Mouse (Mus musculus) liver, embryonic 15.5 days (tissue): ENCODE results near the gene Ccdc159. TPM values are rescaled to one million over a fixed set of nuclear protein-coding genes. Genes with fewer than 3 reads are reported as not detected.

Source experiments
- ATAC-seq: fragments of 200-750 bp; cut with Nextera tagmentation; 2 replicates; pipeline ENCODE4 v1.8.0; 2017; ENCODE audit warnings: moderate number of reproducible peaks, mild to moderate bottlenecking, moderate library complexity; ENCODE audit not compliant: insufficient read depth
- H3K27ac ChIP-seq: fragments of 300-500 bp; sonication (generic); replicated peaks from 2 replicates; pipeline ENCODE4 v1.5.1; 2015; ENCODE audit warnings: mild to moderate bottlenecking, inconsistent platforms
- H3K27me3 ChIP-seq: fragments of 300-500 bp; sonication (generic); 2 replicates; pipeline ENCODE4 v1.6.1; 2015; ENCODE audit warnings: mild to moderate bottlenecking, inconsistent platforms
- H3K36me3 ChIP-seq: fragments of 300-500 bp; sonication (generic); replicated peaks from 2 replicates; pipeline ENCODE4 v1.6.1; 2015; ENCODE audit warnings: moderate library complexity, mild to moderate bottlenecking, inconsistent platforms
- H3K4me1 ChIP-seq: fragments of 300-500 bp; sonication (generic); replicated peaks from 2 replicates; pipeline ENCODE4 v1.6.1; 2015; ENCODE audit warnings: inconsistent platforms
- H3K4me2 ChIP-seq: fragments of 300-500 bp; sonication (generic); 2 replicates; pipeline ENCODE4 v1.6.1; 2015; ENCODE audit warnings: moderate library complexity, mild to moderate bottlenecking, inconsistent platforms
- H3K4me3 ChIP-seq: fragments of 300-500 bp; sonication (generic); replicated peaks from 2 replicates; pipeline ENCODE4 v1.5.1; 2015; ENCODE audit warnings: mild to moderate bottlenecking, inconsistent platforms
- H3K9ac ChIP-seq: fragments of 300-500 bp; sonication (generic); 2 replicates; pipeline ENCODE4 v1.6.1; 2015; ENCODE audit warnings: moderate library complexity, mild to moderate bottlenecking, inconsistent platforms
- H3K9me3 ChIP-seq: fragments of 300-500 bp; sonication (generic); replicated peaks from 2 replicates; pipeline ENCODE4 v1.6.1; 2016; ENCODE audit warnings: inconsistent platforms
- WGBS: fragments of 180-500 bp; shearing (Covaris S2); methylation state at CpG from one replicate; pipeline ENCODE4 v1.1.7; 2015; ENCODE audit warnings: mixed read lengths; ENCODE audit not compliant: insufficient replicate concordance; 5-methylcytosine and 5-hydroxymethylcytosine counted together
- polyA plus RNA-seq: library from polyadenylated mRNA; unstranded; fragments of >200 nt; fragmentation: Nextera tagmentation; extraction: Ambion mirVana; gene quantifications from 2 replicates; pipeline ENCODE4 v1.2.1, GENCODE M21; 2015

Ccdc159 gene
- polyA plus RNA-seq, 1 experiment from 2014 or later, result 0.99 TPM

DNA sequence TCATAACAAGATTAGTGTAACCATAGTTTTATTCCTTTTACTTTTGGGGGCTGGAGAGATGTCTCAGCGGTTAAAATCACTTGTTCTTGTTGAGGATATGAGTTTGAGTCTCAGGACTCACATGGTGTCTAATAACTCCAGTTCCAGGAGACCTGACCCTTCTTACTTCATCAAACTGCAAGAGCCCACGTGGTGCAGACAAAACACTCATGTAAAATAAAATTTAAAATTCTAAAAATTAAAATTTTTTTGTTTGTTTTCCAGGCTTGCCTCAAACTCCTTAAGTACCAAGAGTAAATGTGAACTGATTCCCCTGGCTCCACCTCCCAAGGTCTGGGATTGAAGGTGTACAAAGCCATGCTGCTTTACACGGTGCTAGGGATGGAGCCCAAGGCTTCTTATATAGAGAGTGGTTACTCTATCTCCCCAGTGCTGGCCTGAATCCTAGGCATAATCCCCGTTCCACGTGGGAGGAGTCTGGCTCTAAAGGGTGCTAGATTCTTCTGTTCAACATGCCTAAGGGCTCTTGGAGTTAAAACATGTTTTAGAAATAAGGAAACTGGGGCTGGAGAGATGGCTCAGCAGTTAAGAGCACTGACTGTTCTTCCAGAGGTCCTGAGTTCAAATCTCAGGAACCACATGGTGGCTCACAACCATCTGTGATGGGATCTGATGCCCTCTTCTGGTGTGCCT is 8.4 kb upstream of the Ccdc159 start:
- peaks cover 32% of the 10 kb centered on the region for H3K4me1 ChIP-seq
- peak overlapping the region; percentile 51; the same call in 1 of the 2 replicates for H3K27ac ChIP-seq
- H3K36me3 ChIP-seq, result no peaks in the 10 kb centered on the region; the same call in 1 of the 2 replicates
- 30% methylated on average over 5 of the region's 5 CpGs for WGBS
- 0 out of 2 replicates have a peak overlapping the region, but pooled peaks have one; percentile 67 for H3K4me3 ChIP-seq
- H3K4me2 ChIP-seq, result peak overlapping the region; percentile 98
- peak overlapping the region; percentile 25; the same call in 1 of the 2 replicates for H3K9ac ChIP-seq
- no peaks in the 10 kb centered on the region for H3K9me3 ChIP-seq
- ATAC-seq, result no peak
- H3K27me3 ChIP-seq, result peaks cover 25% of the 10 kb centered on the region

DNA sequence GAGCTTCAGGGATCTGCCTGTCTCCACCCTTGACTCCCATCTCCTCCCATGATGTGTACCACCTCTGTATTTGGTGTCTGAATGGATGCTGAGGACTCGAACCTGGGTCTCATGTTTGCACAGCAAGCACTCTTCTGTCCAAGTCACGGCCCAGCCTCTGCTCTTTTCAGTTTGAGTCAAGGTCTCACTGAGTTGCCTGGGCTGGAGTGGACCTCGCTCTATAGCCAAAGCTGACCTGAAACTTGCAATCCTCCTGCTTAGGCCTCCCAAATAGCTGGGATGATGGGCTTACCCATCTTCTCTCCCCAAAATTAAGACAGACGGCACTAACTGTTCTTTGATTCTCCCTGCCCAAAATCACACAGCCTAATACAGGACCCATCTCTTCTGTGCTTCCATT is 4.2 kb upstream of the Ccdc159 start:
- Histone ChIP-seq H3K9me3 (no peaks in the 10 kb centered on the region), H3K9ac (no peak overlapping the region), H3K36me3 (peaks cover 6% of the 10 kb centered on the region), H3K4me3 (no peak overlapping the region), H3K4me2 (no peak overlapping the region), H3K27me3 (no peaks in the 10 kb centered on the region), H3K4me1 (peaks cover 52% of the 10 kb centered on the region), H3K27ac (no peak overlapping the region)
- WGBS, result 69% methylated on average over 4 of the region's 4 CpGs
- ATAC-seq, result no peak

DNA sequence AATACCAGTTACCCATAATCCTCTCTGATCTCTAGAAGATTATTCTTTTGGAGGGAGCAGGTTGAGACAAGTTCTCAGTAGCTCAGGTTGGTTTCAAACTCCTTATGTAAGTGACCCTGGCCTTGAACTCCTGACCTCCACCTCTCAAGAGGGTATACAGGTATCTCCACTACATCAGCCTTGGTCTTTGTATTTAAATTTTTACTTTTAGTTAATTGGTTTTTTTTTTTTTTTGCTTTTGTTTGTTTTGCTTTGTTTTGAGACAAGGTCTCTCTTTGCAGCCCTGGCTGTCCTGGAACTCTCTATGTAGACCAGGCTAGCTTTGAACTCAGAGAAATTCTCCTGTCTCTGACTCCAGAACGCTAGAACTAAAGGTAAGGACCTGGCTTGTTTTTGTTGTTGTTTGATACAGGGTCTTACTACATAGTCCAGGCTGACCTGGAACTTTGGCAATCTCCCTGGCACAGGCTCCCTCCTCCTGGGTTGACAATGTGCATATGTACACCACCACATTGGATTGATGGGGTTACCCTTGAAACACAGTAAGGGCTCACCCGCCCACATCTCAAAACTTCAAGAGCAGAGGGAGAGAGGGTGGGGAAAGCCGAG is 3.7 kb upstream of the Ccdc159 start:
- Histone ChIP-seq H3K4me3 (no peak overlapping the region), H3K9me3 (no peaks in the 10 kb centered on the region), H3K36me3 (peaks cover 6% of the 10 kb centered on the region), H3K27ac (peak overlapping the region; percentile 73), H3K4me1 (peaks cover 46% of the 10 kb centered on the region), H3K9ac (no peak overlapping the region), H3K4me2 (peak overlapping the region; percentile 7; the same call in 1 of the 2 replicates), H3K27me3 (no peaks in the 10 kb centered on the region)
- ATAC-seq, result no peak
- 23% methylated on average over 3 of the region's 3 CpGs for WGBS

DNA sequence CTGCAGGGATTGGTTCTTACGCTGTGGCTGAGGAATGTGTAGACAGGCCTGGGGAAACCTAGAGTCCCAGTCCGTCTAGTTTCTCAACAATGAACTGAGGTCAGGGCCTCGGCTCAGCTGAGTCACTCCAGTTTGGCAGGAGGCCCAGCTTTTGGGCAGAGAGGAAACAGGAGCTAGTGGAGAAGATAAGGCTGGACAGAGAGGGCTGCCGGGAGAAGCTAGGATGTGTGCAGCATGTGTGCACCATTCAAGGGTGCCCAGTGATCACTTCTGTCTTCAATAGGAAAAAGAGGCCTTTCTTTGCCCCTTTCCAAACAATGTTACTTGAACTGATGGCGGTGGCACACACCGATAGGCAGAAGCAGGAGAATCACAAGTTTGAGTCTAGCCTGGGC is 3.2 kb upstream of the Ccdc159 start:
- Histone ChIP-seq H3K27ac (peak overlapping the region; percentile 73), H3K4me3 (no peak overlapping the region), H3K4me1 (peaks cover 42% of the 10 kb centered on the region), H3K27me3 (no peaks in the 10 kb centered on the region), H3K4me2 (peak overlapping the region; percentile 7; the same call in 1 of the 2 replicates), H3K9me3 (no peaks in the 10 kb centered on the region), H3K36me3 (peaks cover 6% of the 10 kb centered on the region), H3K9ac (no peak overlapping the region)
- 27% methylated on average over 6 of the region's 6 CpGs for WGBS
- ATAC-seq, result peak; percentile 68

DNA sequence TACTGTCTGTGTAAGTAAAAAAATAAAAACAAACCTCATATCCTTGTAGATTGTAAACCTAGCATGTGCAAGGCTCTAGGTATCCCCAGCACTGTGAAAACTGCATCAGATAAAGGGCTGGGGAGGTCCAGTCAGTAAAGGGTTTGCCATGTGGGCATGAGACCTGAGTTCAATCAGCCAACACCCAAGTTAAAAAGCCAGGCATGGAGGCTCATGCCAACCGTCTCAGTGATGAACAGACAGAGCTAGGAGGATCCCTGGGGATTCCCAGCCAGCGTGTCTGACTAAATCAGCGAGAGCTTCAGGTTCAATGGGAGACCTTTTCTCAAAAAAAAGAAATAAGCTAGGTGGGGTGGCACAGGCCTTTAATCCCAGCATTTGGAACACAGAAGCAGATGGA is 2.2 kb upstream of the Ccdc159 start:
- no peaks in the 10 kb centered on the region for H3K27me3 ChIP-seq
- H3K27ac ChIP-seq, result no peak overlapping the region
- H3K4me2 ChIP-seq, result no peak overlapping the region; the same call in 1 of the 2 replicates
- ATAC-seq, result no peak
- H3K4me3 ChIP-seq, result no peak overlapping the region
- H3K9ac ChIP-seq, result no peak overlapping the region
- H3K4me1 ChIP-seq, result peaks cover 42% of the 10 kb centered on the region
- 70% methylated on average over 3 of the region's 3 CpGs for WGBS
- H3K9me3 ChIP-seq, result no peaks in the 10 kb centered on the region
- H3K36me3 ChIP-seq, result peaks cover 6% of the 10 kb centered on the region

DNA sequence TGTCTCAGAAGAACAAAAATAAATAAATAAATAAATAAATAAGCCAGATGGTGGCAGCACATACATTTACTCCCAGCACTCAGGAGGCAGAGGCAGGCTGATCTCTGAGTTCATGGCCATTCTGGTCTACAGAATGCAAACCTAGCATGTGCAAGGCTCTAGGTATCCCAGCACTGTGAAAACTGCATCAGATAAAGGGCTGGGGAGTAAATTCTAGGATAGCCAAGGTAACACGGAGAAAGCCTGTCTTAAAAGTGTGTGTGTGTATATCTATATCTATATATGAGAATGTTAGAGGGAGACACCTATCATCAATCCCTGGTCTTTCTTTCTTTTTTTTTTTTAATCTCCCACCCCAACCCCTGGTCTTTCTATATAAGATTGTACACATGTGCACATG is 1.8 kb upstream of the Ccdc159 start:
- peak overlapping the region; percentile 31; the same call in 1 of the 2 replicates for H3K27ac ChIP-seq
- ATAC-seq, result no peak
- 71% methylated on average over 1 of the region's 1 CpGs for WGBS
- H3K27me3 ChIP-seq, result no peaks in the 10 kb centered on the region
- H3K4me1 ChIP-seq, result peaks cover 42% of the 10 kb centered on the region
- peaks cover 6% of the 10 kb centered on the region for H3K36me3 ChIP-seq
- no peak overlapping the region for H3K9ac ChIP-seq
- H3K9me3 ChIP-seq, result no peaks in the 10 kb centered on the region
- 0 out of 2 replicates have a peak overlapping the region, but pooled peaks have one; percentile 48 for H3K4me3 ChIP-seq
- H3K4me2 ChIP-seq, result peak overlapping the region; percentile 60; the same call in 1 of the 2 replicates

DNA sequence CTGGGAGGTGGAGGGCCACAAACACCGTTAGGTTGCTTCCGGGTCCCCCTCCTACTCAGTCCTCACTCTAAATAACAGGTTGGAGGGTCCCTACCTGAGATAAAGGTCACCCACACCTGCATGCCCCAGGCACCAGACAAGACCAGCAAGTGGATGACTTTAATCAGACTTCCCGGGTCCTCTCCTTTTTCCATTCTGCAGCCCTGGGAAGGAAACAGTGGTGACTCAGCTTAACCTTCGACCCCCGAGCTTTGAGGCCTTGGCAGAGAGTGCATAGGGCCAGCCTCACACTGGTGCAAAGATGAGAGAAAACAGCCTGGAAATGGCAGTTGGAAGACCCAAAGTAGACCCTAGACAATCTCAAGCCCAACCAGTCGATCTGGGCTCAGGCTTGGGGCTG is 1.1 kb upstream of the Ccdc159 start:
- no peak for ATAC-seq
- Histone ChIP-seq H3K4me2 (peak overlapping the region; percentile 60), H3K27me3 (no peaks in the 10 kb centered on the region), H3K4me3 (peak overlapping the region; percentile 48), H3K9me3 (no peaks in the 10 kb centered on the region), H3K9ac (0 out of 2 replicates have a peak overlapping the region, but pooled peaks have one; percentile 12), H3K4me1 (peaks cover 42% of the 10 kb centered on the region), H3K27ac (peak overlapping the region; percentile 31), H3K36me3 (peaks cover 6% of the 10 kb centered on the region)
- WGBS, result 52% methylated on average over 6 of the region's 6 CpGs

DNA sequence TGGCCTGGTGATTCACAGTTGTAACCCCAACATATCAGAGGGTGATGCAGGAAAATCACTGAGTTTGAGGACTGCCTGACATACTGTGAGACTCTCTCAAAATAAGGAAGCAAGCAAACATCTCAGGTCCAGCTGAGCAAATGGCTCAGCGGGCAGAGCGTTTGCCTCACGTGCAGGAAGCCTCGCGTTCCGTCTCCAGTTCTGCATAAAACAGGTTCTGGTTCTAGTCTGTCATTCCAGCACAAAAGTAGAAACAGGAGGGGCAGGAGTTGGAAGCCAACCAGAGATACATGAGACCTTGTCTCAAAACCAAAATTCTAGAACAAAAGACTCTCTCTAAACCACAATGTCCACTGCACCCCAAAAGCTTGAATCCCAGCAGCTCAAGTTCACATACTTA is 487 bp upstream of the Ccdc159 start:
- no peak for ATAC-seq
- H3K27me3 ChIP-seq, result no peaks in the 10 kb centered on the region
- H3K36me3 ChIP-seq, result peaks cover 6% of the 10 kb centered on the region
- peak overlapping the region; percentile 60 for H3K4me2 ChIP-seq
- H3K4me3 ChIP-seq, result peak overlapping the region; percentile 48
- 4% methylated on average over 6 of the region's 6 CpGs for WGBS
- H3K4me1 ChIP-seq, result peaks cover 43% of the 10 kb centered on the region
- H3K9me3 ChIP-seq, result no peaks in the 10 kb centered on the region
- H3K9ac ChIP-seq, result peak overlapping the region; percentile 4; the same call in 1 of the 2 replicates
- peak overlapping the region; percentile 31 for H3K27ac ChIP-seq

DNA sequence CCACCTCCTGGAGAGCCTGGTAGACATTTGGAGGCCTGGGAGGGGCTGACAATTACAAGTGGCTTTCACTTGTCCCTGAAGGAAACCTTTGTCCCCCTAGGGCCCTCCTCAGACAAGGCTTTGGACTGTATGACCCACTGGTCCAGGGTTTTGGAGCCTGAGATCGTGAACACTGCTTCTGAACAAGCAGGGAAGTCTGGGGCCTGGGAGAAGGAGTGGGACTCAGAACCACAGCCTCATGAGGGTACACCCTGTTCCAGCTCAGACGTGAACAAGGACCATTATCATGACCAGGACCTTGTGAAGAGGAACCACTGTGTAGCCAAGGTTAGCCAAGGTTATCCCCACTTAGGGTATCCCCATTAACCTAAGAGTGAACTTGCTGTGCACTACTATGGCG is 1.9 kb downstream of the Ccdc159 start:
- peaks cover 36% of the 10 kb centered on the region for H3K4me1 ChIP-seq
- no peak overlapping the region for H3K9ac ChIP-seq
- H3K4me3 ChIP-seq, result no peak overlapping the region
- H3K27me3 ChIP-seq, result peaks cover 10% of the 10 kb centered on the region
- H3K9me3 ChIP-seq, result no peaks in the 10 kb centered on the region
- 61% methylated on average over 3 of the region's 3 CpGs for WGBS
- H3K4me2 ChIP-seq, result no peak overlapping the region
- no peak for ATAC-seq
- no peak overlapping the region for H3K27ac ChIP-seq
- H3K36me3 ChIP-seq, result peaks cover 6% of the 10 kb centered on the region; the same call in 1 of the 2 replicates

DNA sequence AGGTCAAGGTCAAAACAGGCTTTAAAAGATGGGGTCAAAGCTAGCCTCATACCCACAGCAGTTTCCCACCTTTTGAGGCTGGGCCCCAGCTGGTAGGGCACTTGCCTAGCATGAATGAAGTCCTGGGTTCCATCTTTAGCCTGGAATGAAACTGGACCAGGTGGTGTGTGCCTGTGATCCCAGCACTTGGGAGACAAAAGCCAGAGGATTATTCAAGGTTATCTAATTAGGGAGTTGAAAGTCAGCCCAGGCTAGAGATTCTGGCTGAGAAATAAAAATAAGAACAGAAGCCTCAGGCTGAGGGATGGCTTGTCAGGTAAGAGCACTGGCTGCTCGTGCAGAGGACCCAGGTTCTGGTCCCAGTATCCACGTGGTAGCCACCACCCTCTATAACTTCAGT is 4.7 kb downstream of the Ccdc159 start:
- Histone ChIP-seq H3K4me1 (peaks cover 19% of the 10 kb centered on the region), H3K27me3 (peaks cover 22% of the 10 kb centered on the region), H3K36me3 (no peaks in the 10 kb centered on the region), H3K4me3 (no peak overlapping the region), H3K4me2 (no peak overlapping the region), H3K9ac (no peak overlapping the region), H3K27ac (no peak overlapping the region), H3K9me3 (no peaks in the 10 kb centered on the region)
- no peak for ATAC-seq
- 38% methylated on average over 2 of the region's 2 CpGs for WGBS

DNA sequence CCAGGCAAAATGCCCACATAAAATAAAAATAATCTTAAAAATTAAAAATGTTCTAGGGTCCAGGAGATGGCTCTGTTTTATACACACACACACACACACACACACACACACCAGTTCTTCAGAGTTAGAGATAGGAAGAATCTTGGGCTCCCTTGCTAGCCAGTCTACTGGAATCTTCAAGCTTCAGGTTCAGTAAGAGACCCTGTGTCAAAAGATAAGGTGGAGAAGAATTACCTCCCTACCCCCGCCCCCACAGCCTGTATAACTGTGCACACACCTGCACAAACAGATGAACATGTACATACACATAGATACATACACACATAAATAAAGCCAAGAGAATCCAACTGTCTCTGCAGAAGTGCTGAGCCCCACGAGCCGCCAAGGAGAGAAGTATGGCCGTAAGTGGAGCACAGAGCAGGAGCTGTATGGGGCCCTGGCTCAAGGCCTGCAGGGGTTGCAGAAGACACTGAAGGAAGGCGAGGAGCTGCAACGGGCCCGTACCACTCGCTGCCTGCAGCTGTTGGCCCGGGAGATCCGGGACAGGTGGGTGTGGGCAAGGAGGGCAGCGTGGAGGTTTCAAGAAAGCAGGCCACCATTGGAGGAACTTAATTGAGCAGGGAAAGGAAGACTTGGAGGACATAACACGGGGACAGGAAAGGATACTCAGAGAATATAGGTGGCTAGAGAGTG is 5.3 kb downstream of the Ccdc159 start:
- Histone ChIP-seq H3K27ac (no peak overlapping the region), H3K4me3 (no peak overlapping the region), H3K4me2 (no peak overlapping the region), H3K36me3 (no peaks in the 10 kb centered on the region), H3K27me3 (peaks cover 22% of the 10 kb centered on the region), H3K4me1 (peaks cover 16% of the 10 kb centered on the region), H3K9me3 (no peaks in the 10 kb centered on the region), H3K9ac (no peak overlapping the region)
- ATAC-seq, result no peak
- 42% methylated on average over 12 of the region's 12 CpGs for WGBS
